Mouse (Mus musculus) bone marrow, adult 2 months (tissue): ENCODE measurements around the gene Col23a1.

ENCODE experiments used
- CTCF ChIP-seq: fragments of 200-500 bp; IDR thresholded peaks from 2 replicates; pipeline ENCODE4 v1.5.1; 2011; ENCODE audit warnings: low read length, control low read depth; ENCODE audit not compliant: control insufficient read depth, insufficient read depth
- POLR2A ChIP-seq: fragments of 200-500 bp; IDR thresholded peaks from 2 replicates; pipeline ENCODE4 v1.6.1; 2011; ENCODE audit warnings: low read depth, mild to moderate bottlenecking, control low read depth, low read length, borderline replicate concordance; ENCODE audit not compliant: control insufficient read depth

DNA sequence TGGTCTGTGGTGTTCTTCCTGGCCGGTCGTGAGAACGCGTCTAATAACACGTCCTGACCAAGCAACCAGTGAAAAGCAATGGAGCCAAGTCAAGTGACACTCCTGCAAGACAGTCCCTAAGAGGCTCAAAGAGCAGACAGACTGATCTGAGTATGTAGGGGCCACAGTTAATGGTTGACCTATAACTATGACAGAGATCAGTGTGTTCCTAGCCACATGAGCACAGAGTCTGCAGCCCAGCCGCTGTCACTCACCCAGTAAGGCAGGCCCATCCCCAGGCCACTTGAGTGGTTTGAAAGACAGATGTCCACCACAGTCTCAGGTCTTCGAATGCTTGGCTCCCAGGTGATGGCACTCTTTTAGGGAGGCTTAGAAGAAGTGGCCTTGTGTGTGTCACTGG, 152.3 kb downstream of the Col23a1 start:
- TF ChIP-seq CTCF (no peak), POLR2A (no peak)
